Comparison of ENCODE assay signal across 8 mouse cellular contexts in genomic region chr19:44554861-44555590, GRCm38 (mm10). TPM values are rescaled to one million over a fixed set of nuclear protein-coding genes. Genes with fewer than 3 reads are reported as not detected.
DNase-seq lines count a peak whose midpoint lies in the region; ATAC-seq lines count a peak whose summit lies in the region.

Gene Ndufb8 (minus strand): TSS chr19:44555440.

- DNase-seq in ZHBTc4 (ENCODE audit: low read depth, low spot score) = peak; percentile 97
- peak; percentile 85 to 91 for DNase-seq in gastrocnemius, adult 8-10 months (ENCODE audit: low spot score in 2 of 2)
- peak; percentile 82 for DNase-seq in hindlimb bud, embryonic 11.5 days (ENCODE audit: extremely low spot score, low read depth, low spot score)
- DNase-seq in left cerebral cortex, adult 8-10 months (ENCODE audit: low spot score in 2 of 2) = peak; percentile 87 to 97
- peak; percentile 96 to 97 for DNase-seq in right cerebral cortex, postnatal 10 days (ENCODE audit: low spot score in 2 of 2)
- DNase-seq in urinary bladder, postnatal 25 days (ENCODE audit: low spot score) = peak; percentile 97

- peaks cover 3% of the 10 kb centered on the region for H3K27me3 ChIP-seq in megakaryocyte, embryonic 14.5 days (replicated peaks)

- peak within 1 kb of the TSS; percentile 100 for H3K4me3 ChIP-seq in megakaryocyte, embryonic 14.5 days (replicated peaks)

- ATAC-seq in common myeloid progenitor, adult 5-6 weeks (replicated peaks; ENCODE audit: low read depth, poor library complexity, severe bottlenecking) = peak; percentile 91

- peaks cover 38% of the 10 kb centered on the region for H3K36me3 ChIP-seq in megakaryocyte, embryonic 14.5 days (replicated peaks; ENCODE audit: low read length)

- H3K4me1 ChIP-seq in megakaryocyte, embryonic 14.5 days = peaks cover 17% of the 10 kb centered on the region

- no peaks in the 10 kb centered on the region for H3K9me3 ChIP-seq in megakaryocyte, embryonic 14.5 days

RNA-seq across cellular contexts. Expression of gene Ndufb8, which starts in this region (rescaled TPM):
- 191 and 244 TPM in 2 replicates for total RNA-seq in common myeloid progenitor, adult 5-6 weeks (2017)
- total RNA-seq in gastrocnemius, adult 8-10 months (2022) = 100 to 1,000 TPM; 871 to 993 (median 922) TPM
- total RNA-seq in left cerebral cortex, adult 8-10 months (2022) = 100 to 1,000 TPM; 359 to 428 (median 393) TPM
- 84.9 and 219 TPM in 2 replicates for polyA plus RNA-seq in megakaryocyte, embryonic 14.5 days (2012; ENCODE audit: insufficient read depth, low replicate concordance)

Comparison
In these comparisons a context has a peak if more than half of its experiments do, and no peak if none do; other contexts are left out.
1. Peak in every context shown above with its lines: DNase-seq, ATAC-seq and H3K4me3 ChIP-seq.